Mouse (Mus musculus) kidney, embryonic 15.5 days (tissue): ENCODE results near the gene Aip. TPM values are rescaled to one million over a fixed set of nuclear protein-coding genes. Genes with fewer than 3 reads are reported as not detected.
"Not testable (repeated sequence)": the region's sequence is repeated elsewhere in the genome, so short reads cannot be mapped to it uniquely, and the experiment has no call there.

Experiments
- ATAC-seq: fragments of 200-750 bp; cut with Nextera tagmentation; replicated peaks from 2 replicates; pipeline ENCODE4 v1.8.0; 2017; ENCODE audit warnings: moderate TSS enrichment; ENCODE audit not compliant: low FRiP score
- H3K27ac ChIP-seq: fragments of 300-500 bp; sonication (generic); 2 replicates; pipeline ENCODE4 v1.5.1; 2015; ENCODE audit warnings: mild to moderate bottlenecking, inconsistent platforms
- H3K27me3 ChIP-seq: fragments of 300-500 bp; sonication (generic); 2 replicates; pipeline ENCODE4 v1.6.1; 2015; ENCODE audit warnings: inconsistent platforms
- H3K36me3 ChIP-seq: fragments of 300-500 bp; sonication (generic); 2 replicates; pipeline ENCODE4 v1.6.1; 2015; ENCODE audit warnings: inconsistent platforms
- H3K4me1 ChIP-seq: fragments of 300-500 bp; sonication (generic); 2 replicates; pipeline ENCODE4 v1.6.1; 2015; ENCODE audit warnings: inconsistent platforms
- H3K4me2 ChIP-seq: fragments of 300-500 bp; sonication (generic); 2 replicates; pipeline ENCODE4 v1.6.1; 2015; ENCODE audit warnings: moderate library complexity, mild to moderate bottlenecking, inconsistent platforms
- H3K4me3 ChIP-seq: fragments of 300-500 bp; sonication (generic); replicated peaks from 2 replicates; pipeline ENCODE4 v1.5.1; 2015; ENCODE audit warnings: mild to moderate bottlenecking, inconsistent platforms
- H3K9ac ChIP-seq: fragments of 300-500 bp; sonication (generic); 2 replicates; pipeline ENCODE4 v1.6.1; 2015; ENCODE audit warnings: mild to moderate bottlenecking, inconsistent platforms
- H3K9me3 ChIP-seq: fragments of 300-500 bp; sonication (generic); replicated peaks from 2 replicates; pipeline ENCODE4 v1.6.1; 2016; ENCODE audit warnings: inconsistent platforms
- WGBS: fragments of 180-500 bp; shearing (Covaris S2); methylation state at CpG from one replicate; pipeline ENCODE4 v1.1.7; 2015; ENCODE audit warnings: mixed read lengths; 5-methylcytosine and 5-hydroxymethylcytosine counted together
- polyA plus RNA-seq: library from polyadenylated mRNA; unstranded; fragments of >200 nt; fragmentation: Nextera tagmentation; extraction: Ambion mirVana; gene quantifications from 2 replicates; pipeline ENCODE4 v1.2.1, GENCODE M21; 2015

Aip gene
- polyA plus RNA-seq, 1 experiment from 2014 or later = 108 TPM

- no peak overlapping the region for H3K27ac ChIP-seq
- H3K27me3 ChIP-seq = no peaks in the 10 kb centered on the region
- no peaks in the 10 kb centered on the region for H3K9me3 ChIP-seq
- H3K4me1 ChIP-seq = peaks cover 23% of the 10 kb centered on the region
- H3K4me3 ChIP-seq = no peak overlapping the region
- 94% methylated on average over 7 of the region's 7 CpGs for WGBS
- peaks cover 51% of the 10 kb centered on the region for H3K36me3 ChIP-seq
- no peak for ATAC-seq
- H3K9ac ChIP-seq = no peak overlapping the region
- H3K4me2 ChIP-seq = no peak overlapping the region
Measured at GRCm38 (mm10) chr19:4129462-4129861, 3.8 kb upstream of the Aip start.

- peaks cover 25% of the 10 kb centered on the region for H3K4me1 ChIP-seq
- no peak for ATAC-seq
- H3K4me2 ChIP-seq = peak overlapping the region; percentile 84
- peak overlapping the region; percentile 85 for H3K9ac ChIP-seq
- no peaks in the 10 kb centered on the region for H3K27me3 ChIP-seq
- peak overlapping the region; percentile 74; the same call in 1 of the 2 replicates for H3K27ac ChIP-seq
- no peaks in the 10 kb centered on the region for H3K9me3 ChIP-seq
- H3K36me3 ChIP-seq = peaks cover 36% of the 10 kb centered on the region
- 43% methylated on average over 7 of the region's 7 CpGs for WGBS
- peak overlapping the region; percentile 91 for H3K4me3 ChIP-seq
Measured at GRCm38 (mm10) chr19:4126759-4127495, 1.3 kb upstream of the Aip start.

- not testable (repeated sequence) for H3K27me3 ChIP-seq, H3K9me3 ChIP-seq
- Histone ChIP-seq H3K4me1 (peaks cover 38% of the 10 kb centered on the region), H3K9ac (peak overlapping the region; percentile 39; the same call in 1 of the 2 replicates), H3K27ac (peak overlapping the region; percentile 37; the same call in 1 of the 2 replicates), H3K36me3 (peaks cover 26% of the 10 kb centered on the region), H3K4me2 (peak overlapping the region; percentile 84), H3K4me3 (peak overlapping the region; percentile 91)
- ATAC-seq = peak; percentile 43
- WGBS = 7% methylated on average over 4 of the region's 4 CpGs
Measured at GRCm38 (mm10) chr19:4125268-4125667, 390 bp downstream of the Aip start.

GRCm38 (mm10) chr19:4124432-4124831, 1.2 kb downstream of the Aip start:
- Histone ChIP-seq H3K9me3 (no peaks in the 10 kb centered on the region), H3K4me3 (no peak overlapping the region), H3K4me2 (no peak overlapping the region), H3K9ac (no peak overlapping the region), H3K27ac (no peak overlapping the region), H3K36me3 (peaks cover 18% of the 10 kb centered on the region), H3K27me3 (no peaks in the 10 kb centered on the region), H3K4me1 (peaks cover 41% of the 10 kb centered on the region)
- ATAC-seq = no peak
- 76% methylated on average over 4 of the region's 4 CpGs for WGBS

- no peaks in the 10 kb centered on the region for H3K27me3 ChIP-seq
- H3K27ac ChIP-seq = no peak overlapping the region
- ATAC-seq = no peak
- H3K9ac ChIP-seq = no peak overlapping the region
- H3K9me3 ChIP-seq = no peaks in the 10 kb centered on the region
- H3K4me1 ChIP-seq = peaks cover 40% of the 10 kb centered on the region
- peaks cover 8% of the 10 kb centered on the region for H3K36me3 ChIP-seq
- no peak overlapping the region for H3K4me3 ChIP-seq
- no peak overlapping the region for H3K4me2 ChIP-seq
- WGBS = 84% methylated on average over 7 of the region's 7 CpGs
Measured at GRCm38 (mm10) chr19:4122411-4123370, 3.0 kb downstream of the Aip start.

GRCm38 (mm10) chr19:4121896-4122295, 3.8 kb downstream of the Aip start:
- not testable (repeated sequence) for H3K27me3 ChIP-seq, ATAC-seq, H3K9ac ChIP-seq, H3K9me3 ChIP-seq
- peak overlapping the region; percentile 49; the same call in 1 of the 2 replicates for H3K4me3 ChIP-seq
- H3K36me3 ChIP-seq = peaks cover 14% of the 10 kb centered on the region
- 0 out of 2 replicates have a peak overlapping the region, but pooled peaks have one; percentile 85 for H3K27ac ChIP-seq
- peaks cover 37% of the 10 kb centered on the region for H3K4me1 ChIP-seq
- H3K4me2 ChIP-seq = peak overlapping the region; percentile 60; the same call in 1 of the 2 replicates
- WGBS = 67% methylated on average over 6 of the region's 6 CpGs

GRCm38 (mm10) chr19:4121097-4121805, 4.4 kb downstream of the Aip start:
- peak overlapping the region; percentile 60 for H3K4me2 ChIP-seq
- peaks cover 20% of the 10 kb centered on the region for H3K36me3 ChIP-seq
- H3K27me3 ChIP-seq = no peaks in the 10 kb centered on the region
- WGBS = 2% methylated on average over 38 of the region's 38 CpGs
- peak overlapping the region; percentile 49 for H3K4me3 ChIP-seq
- no peaks in the 10 kb centered on the region for H3K9me3 ChIP-seq
- peak overlapping the region; percentile 85 for H3K27ac ChIP-seq
- ATAC-seq = peak; percentile 83
- peak overlapping the region; percentile 46 for H3K9ac ChIP-seq
- H3K4me1 ChIP-seq = peaks cover 36% of the 10 kb centered on the region

- WGBS = 91% methylated on average over 2 of the region's 2 CpGs
- Histone ChIP-seq H3K27ac (no peak overlapping the region), H3K27me3 (no peaks in the 10 kb centered on the region), H3K4me3 (peak overlapping the region; percentile 49), H3K9ac (no peak overlapping the region), H3K4me1 (peaks cover 35% of the 10 kb centered on the region), H3K36me3 (peaks cover 28% of the 10 kb centered on the region), H3K4me2 (peak overlapping the region; percentile 60), H3K9me3 (no peaks in the 10 kb centered on the region)
- no peak for ATAC-seq
Measured at GRCm38 (mm10) chr19:4120496-4120895, 5.2 kb downstream of the Aip start.

GRCm38 (mm10) chr19:4119716-4120487, 5.8 kb downstream of the Aip start:
- H3K27ac ChIP-seq = no peak overlapping the region
- H3K9ac ChIP-seq = no peak overlapping the region

GRCm38 (mm10) chr19:4118350-4118749, 7.3 kb downstream of the Aip start:
- no peak for ATAC-seq
- Histone ChIP-seq H3K9me3 (no peaks in the 10 kb centered on the region), H3K4me1 (peaks cover 44% of the 10 kb centered on the region), H3K27ac (no peak overlapping the region), H3K9ac (no peak overlapping the region), H3K36me3 (peaks cover 47% of the 10 kb centered on the region), H3K4me2 (no peak overlapping the region), H3K4me3 (no peak overlapping the region), H3K27me3 (no peaks in the 10 kb centered on the region)
- 93% methylated on average over 2 of the region's 2 CpGs for WGBS

More at GRCm38 (mm10) chr19:4119716-4120487, 5.8 kb downstream of the Aip start:
- peaks cover 35% of the 10 kb centered on the region for H3K4me1 ChIP-seq
- peaks cover 34% of the 10 kb centered on the region for H3K36me3 ChIP-seq
- peak overlapping the region; percentile 60; the same call in 1 of the 2 replicates for H3K4me2 ChIP-seq
- 89% methylated on average over 6 of the region's 6 CpGs for WGBS
- H3K9me3 ChIP-seq = no peaks in the 10 kb centered on the region
- peak overlapping the region; percentile 49; the same call in 1 of the 2 replicates for H3K4me3 ChIP-seq
- no peak for ATAC-seq
- H3K27me3 ChIP-seq = no peaks in the 10 kb centered on the region

GRCm38 (mm10) chr19:4117006-4117405, 8.7 kb downstream of the Aip start:
- WGBS = 83% methylated on average over 7 of the region's 7 CpGs
- ATAC-seq = no peak
- H3K9ac ChIP-seq = no peak overlapping the region
- peaks cover 60% of the 10 kb centered on the region for H3K36me3 ChIP-seq
- no peaks in the 10 kb centered on the region for H3K9me3 ChIP-seq
- H3K4me1 ChIP-seq = peaks cover 55% of the 10 kb centered on the region
- H3K27ac ChIP-seq = 0 out of 2 replicates have a peak overlapping the region, but pooled peaks have one; percentile 8
- H3K4me2 ChIP-seq = no peak overlapping the region
- H3K4me3 ChIP-seq = no peak overlapping the region
- H3K27me3 ChIP-seq = no peaks in the 10 kb centered on the region
